Mouse (Mus musculus) thymus, adult 2 months (tissue): ENCODE measurements around the gene Wdr86. TPM values are rescaled to one million over a fixed set of nuclear protein-coding genes. Genes with fewer than 3 reads are reported as not detected.
"Not testable (repeated sequence)": the region's sequence is repeated elsewhere in the genome, so short reads cannot be mapped to it uniquely, and the experiment has no call there.

ENCODE experiments used
- DNase-seq: peaks from one replicate; pipeline ENCODE4 v3.0.0; 2021
- H3K27ac ChIP-seq: fragments of 200-500 bp; 2 replicates; pipeline ENCODE4 v1.5.1; 2012; ENCODE audit warnings: low read length, control low read depth; ENCODE audit not compliant: control insufficient read depth, insufficient read depth
- H3K27me3 ChIP-seq: fragments of 200-500 bp; 2 replicates; pipeline ENCODE4 v1.6.1; 2012; ENCODE audit warnings: mild to moderate bottlenecking, low read length, moderate library complexity, mixed read lengths; ENCODE audit not compliant: control insufficient read depth, insufficient read depth
- H3K36me3 ChIP-seq: fragments of 200-500 bp; 2 replicates; pipeline ENCODE4 v1.6.1; 2012; ENCODE audit warnings: mild to moderate bottlenecking, low read length, moderate library complexity; ENCODE audit not compliant: control insufficient read depth, insufficient read depth
- H3K4me1 ChIP-seq: fragments of 200-500 bp; replicated peaks from 2 replicates; pipeline ENCODE4 v1.6.1; 2012; ENCODE audit warnings: low read length; ENCODE audit not compliant: control insufficient read depth, insufficient read depth
- H3K4me3 ChIP-seq: fragments of 200-500 bp; 2 replicates; pipeline ENCODE4 v1.5.1; 2012; ENCODE audit warnings: mild to moderate bottlenecking, low read length, control low read depth, moderate library complexity; ENCODE audit not compliant: control insufficient read depth, insufficient read depth
- CTCF ChIP-seq: fragments of 200-500 bp; IDR thresholded peaks from 2 replicates; pipeline ENCODE4 v1.5.1; 2012; ENCODE audit warnings: mild to moderate bottlenecking, control low read depth, low read length, moderate library complexity, borderline replicate concordance; ENCODE audit not compliant: control insufficient read depth, poor library complexity, insufficient read depth; ENCODE audit errors: extremely low read depth
- POLR2A ChIP-seq: fragments of 200-500 bp; IDR thresholded peaks from 2 replicates; pipeline ENCODE4 v1.6.1; 2012; ENCODE audit warnings: mild to moderate bottlenecking, low read length, control low read depth, moderate library complexity; ENCODE audit not compliant: control insufficient read depth, poor library complexity, insufficient read depth; ENCODE audit errors: extremely low read depth
- WGBS: fragments of 180-500 bp; shearing (Covaris S2); methylation state at CpG from one replicate; pipeline ENCODE4 v1.1.7; 2018; 5-methylcytosine and 5-hydroxymethylcytosine counted together
- polyA plus RNA-seq: library from polyadenylated mRNA; depleted of rRNA; stranded (reverse); fragments of >200 nt; gene quantifications from 2 replicates; pipeline ENCODE4 v1.2.3, GENCODE M21; 2012; rRNA removed

Wdr86 gene
- 5.7 and 6.8 TPM in 2 replicates for polyA plus RNA-seq

GRCm38 (mm10) chr5:24730488-24730871 is at the start of gene Wdr86:
Wdr86 (minus strand) TSS chr5:24730727.
- no peaks in the 10 kb centered on the region for H3K36me3 ChIP-seq
- 4% methylated on average over 23 of the region's 23 CpGs for WGBS
- H3K27ac ChIP-seq = no peak within 1 kb of the TSS
- no peak for TF ChIP-seq POLR2A
- TF ChIP-seq CTCF = no peak
- peaks cover 12% of the 10 kb centered on the region for H3K27me3 ChIP-seq
- peak within 1 kb of the TSS; percentile 29 for H3K4me3 ChIP-seq
- DNase-seq = no peak
- peaks cover 20% of the 10 kb centered on the region for H3K4me1 ChIP-seq

GRCm38 (mm10) chr5:24779881-24780512 is 49.5 kb upstream of the Wdr86 start:
- H3K36me3 ChIP-seq = no peaks in the 10 kb centered on the region
- peak; percentile 28 for DNase-seq
- no peak for TF ChIP-seq CTCF
- no peak for TF ChIP-seq POLR2A
- no peak overlapping the region for H3K4me3 ChIP-seq
- peaks cover 6% of the 10 kb centered on the region for H3K4me1 ChIP-seq
- H3K27me3 ChIP-seq = no peaks in the 10 kb centered on the region
- 47% methylated on average over 15 of the region's 15 CpGs for WGBS
- no peak overlapping the region for H3K27ac ChIP-seq

- Histone ChIP-seq H3K27me3 (no peaks in the 10 kb centered on the region), H3K27ac (no peak overlapping the region), H3K36me3 (no peaks in the 10 kb centered on the region), H3K4me3 (no peak overlapping the region), H3K4me1 (peaks cover 6% of the 10 kb centered on the region)
- TF ChIP-seq POLR2A (no peak), CTCF (no peak)
- DNase-seq = no peak
These were observed 48.8 kb upstream of the Wdr86 start for GRCm38 (mm10) chr5:24779321-24779720.

GRCm38 (mm10) chr5:24778843-24779140 is 48.3 kb upstream of the Wdr86 start:
- 84% methylated on average over 13 of the region's 13 CpGs for WGBS
- H3K4me3 ChIP-seq = no peak overlapping the region
- no peak for TF ChIP-seq POLR2A
- no peak for TF ChIP-seq CTCF

GRCm38 (mm10) chr5:24778082-24778842 is 47.7 kb upstream of the Wdr86 start:
- H3K4me1 ChIP-seq = peaks cover 6% of the 10 kb centered on the region
- H3K27ac ChIP-seq = no peak overlapping the region
- DNase-seq = no peak
- no peaks in the 10 kb centered on the region for H3K36me3 ChIP-seq
- no peaks in the 10 kb centered on the region for H3K27me3 ChIP-seq
- H3K4me3 ChIP-seq = no peak overlapping the region
- TF ChIP-seq CTCF = no peak
- TF ChIP-seq POLR2A = no peak
- 84% methylated on average over 17 of the region's 17 CpGs for WGBS

More at GRCm38 (mm10) chr5:24778843-24779140, 48.3 kb upstream of the Wdr86 start:
- DNase-seq = no peak
- H3K27me3 ChIP-seq = no peaks in the 10 kb centered on the region
- no peak overlapping the region for H3K27ac ChIP-seq
- H3K36me3 ChIP-seq = no peaks in the 10 kb centered on the region
- peaks cover 6% of the 10 kb centered on the region for H3K4me1 ChIP-seq

- H3K4me3 ChIP-seq = no peak overlapping the region
- WGBS = 45% methylated on average over 4 of the region's 4 CpGs
These were observed 46.2 kb upstream of the Wdr86 start for GRCm38 (mm10) chr5:24776681-24777080.

GRCm38 (mm10) chr5:24774549-24774948 is 44.0 kb upstream of the Wdr86 start:
- WGBS = 97% methylated on average over 16 of the region's 16 CpGs
- H3K27ac ChIP-seq, H3K27me3 ChIP-seq, DNase-seq, H3K4me3 ChIP-seq, H3K4me1 ChIP-seq, H3K36me3 ChIP-seq: not testable (repeated sequence)

More at GRCm38 (mm10) chr5:24776681-24777080, 46.2 kb upstream of the Wdr86 start:
- DNase-seq = peak; percentile 29
- Histone ChIP-seq H3K27ac (no peak overlapping the region), H3K27me3 (no peaks in the 10 kb centered on the region), H3K36me3 (no peaks in the 10 kb centered on the region), H3K4me1 (peaks cover 6% of the 10 kb centered on the region)
- TF ChIP-seq POLR2A (no peak), CTCF (0 out of 2 replicates have a peak, but pooled peaks have one; percentile 34)
